Mouse (Mus musculus): ENCODE measurements around the gene Cryzl1. TPM values are rescaled to one million over a fixed set of nuclear protein-coding genes. Genes with fewer than 3 reads are reported as not detected.
A peak's percentile ranks its signal among the peaks of the same experiment; 100 is the strongest.

Cryzl1 gene
- polyA plus RNA-seq, 1 experiment from 2014 or later = 51.8 TPM

GRCm38 (mm10) chr16:91658471-91658870 lies 70.3 kb downstream of the Cryzl1 start:
- Histone ChIP-seq H3K4me3 (ENCODE audit: low read length) (no peak overlapping the region), H3K27ac (ENCODE audit: low read length) (no peak overlapping the region), H3K4me2 (ENCODE audit: low read depth, low read length) (no peak overlapping the region), H3K36me3 (ENCODE audit: control insufficient read depth, insufficient read depth) (peaks cover 78% of the 10 kb centered on the region), H3K4me1 (ENCODE audit: control insufficient read depth, insufficient read depth, low read length) (peaks cover 15% of the 10 kb centered on the region; the same call in 1 of the 2 replicates), H3K27me3 (ENCODE audit: control insufficient read depth, insufficient read depth, low read length) (no peaks in the 10 kb centered on the region), H3K9me3 (replicated peaks; ENCODE audit: control insufficient read depth, low read length) (0 out of 2 replicates have a peak, but pooled peaks cover 2% of the 10 kb centered on the region), H3K9ac (ENCODE audit: low read length) (no peak overlapping the region)
- 77% methylated on average over 5 of the region's 5 CpGs for WGBS
- no peak for ATAC-seq (replicated peaks; ENCODE audit: extremely low read depth, insufficient read depth, low FRiP score)

- 97% methylated on average over 17 of the region's 17 CpGs for WGBS
- Histone ChIP-seq H3K4me3 (ENCODE audit: low read length) (no peak overlapping the region), H3K4me2 (ENCODE audit: low read depth, low read length) (no peak overlapping the region), H3K9ac (ENCODE audit: low read length) (no peak overlapping the region), H3K4me1 (ENCODE audit: control insufficient read depth, insufficient read depth, low read length) (peaks cover 14% of the 10 kb centered on the region; the same call in 1 of the 2 replicates), H3K9me3 (replicated peaks; ENCODE audit: control insufficient read depth, low read length) (0 out of 2 replicates have a peak, but pooled peaks cover 2% of the 10 kb centered on the region), H3K27me3 (ENCODE audit: control insufficient read depth, insufficient read depth, low read length) (no peaks in the 10 kb centered on the region), H3K27ac (ENCODE audit: low read length) (no peak overlapping the region), H3K36me3 (ENCODE audit: control insufficient read depth, insufficient read depth) (peaks cover 74% of the 10 kb centered on the region)
- no peak for ATAC-seq (replicated peaks; ENCODE audit: extremely low read depth, insufficient read depth, low FRiP score)
Measured at GRCm38 (mm10) chr16:91657285-91657684, 71.5 kb downstream of the Cryzl1 start.

GRCm38 (mm10) chr16:91655285-91655684 lies 73.5 kb downstream of the Cryzl1 start:
- Histone ChIP-seq H3K27ac (ENCODE audit: low read length) (no peak overlapping the region), H3K27me3 (ENCODE audit: control insufficient read depth, insufficient read depth, low read length) (no peaks in the 10 kb centered on the region), H3K9ac (ENCODE audit: low read length) (no peak overlapping the region), H3K4me1 (ENCODE audit: control insufficient read depth, insufficient read depth, low read length) (peaks cover 6% of the 10 kb centered on the region; the same call in 1 of the 2 replicates), H3K36me3 (ENCODE audit: control insufficient read depth, insufficient read depth) (peaks cover 67% of the 10 kb centered on the region), H3K4me3 (ENCODE audit: low read length) (no peak overlapping the region), H3K9me3 (replicated peaks; ENCODE audit: control insufficient read depth, low read length) (0 out of 2 replicates have a peak, but pooled peaks cover 2% of the 10 kb centered on the region), H3K4me2 (ENCODE audit: low read depth, low read length) (no peak overlapping the region)
- WGBS = 95% methylated on average over 9 of the region's 9 CpGs
- no peak for ATAC-seq (replicated peaks; ENCODE audit: extremely low read depth, insufficient read depth, low FRiP score)

- H3K27me3 ChIP-seq (ENCODE audit: control insufficient read depth, insufficient read depth, low read length) = no peaks in the 10 kb centered on the region
- H3K4me1 ChIP-seq (ENCODE audit: control insufficient read depth, insufficient read depth, low read length) = peaks cover 8% of the 10 kb centered on the region
- H3K9me3 ChIP-seq (replicated peaks; ENCODE audit: control insufficient read depth, low read length) = no peaks in the 10 kb centered on the region
- no peak overlapping the region for H3K4me2 ChIP-seq (ENCODE audit: low read depth, low read length)
- no peak overlapping the region for H3K9ac ChIP-seq (ENCODE audit: low read length)
- ATAC-seq (replicated peaks; ENCODE audit: extremely low read depth, insufficient read depth, low FRiP score) = no peak
- H3K27ac ChIP-seq (ENCODE audit: low read length) = no peak overlapping the region
- WGBS = 89% methylated on average over 3 of the region's 3 CpGs
- H3K4me3 ChIP-seq (ENCODE audit: low read length) = no peak overlapping the region
- H3K36me3 ChIP-seq (ENCODE audit: control insufficient read depth, insufficient read depth) = peaks cover 36% of the 10 kb centered on the region
Measured at GRCm38 (mm10) chr16:91652191-91652590, 76.6 kb downstream of the Cryzl1 start.

- Histone ChIP-seq H3K9ac (ENCODE audit: low read length) (no peak overlapping the region), H3K27me3 (ENCODE audit: control insufficient read depth, insufficient read depth, low read length) (no peaks in the 10 kb centered on the region), H3K4me1 (ENCODE audit: control insufficient read depth, insufficient read depth, low read length) (peaks cover 14% of the 10 kb centered on the region), H3K4me2 (ENCODE audit: low read depth, low read length) (peak overlapping the region; percentile 30; the same call in 1 of the 2 replicates), H3K36me3 (ENCODE audit: control insufficient read depth, insufficient read depth) (peaks cover 12% of the 10 kb centered on the region), H3K27ac (ENCODE audit: low read length) (no peak overlapping the region), H3K9me3 (replicated peaks; ENCODE audit: control insufficient read depth, low read length) (no peaks in the 10 kb centered on the region), H3K4me3 (ENCODE audit: low read length) (no peak overlapping the region)
- no peak for ATAC-seq (replicated peaks; ENCODE audit: extremely low read depth, insufficient read depth, low FRiP score)
Measured at GRCm38 (mm10) chr16:91649781-91650180, 79.0 kb downstream of the Cryzl1 start.

GRCm38 (mm10) chr16:91649246-91649645 lies 79.5 kb downstream of the Cryzl1 start:
- Histone ChIP-seq H3K9me3 (replicated peaks; ENCODE audit: control insufficient read depth, low read length) (no peaks in the 10 kb centered on the region), H3K27ac (ENCODE audit: low read length) (no peak overlapping the region), H3K9ac (ENCODE audit: low read length) (peak overlapping the region; percentile 58), H3K4me3 (ENCODE audit: low read length) (peak overlapping the region; percentile 45), H3K36me3 (ENCODE audit: control insufficient read depth, insufficient read depth) (peaks cover 11% of the 10 kb centered on the region), H3K27me3 (ENCODE audit: control insufficient read depth, insufficient read depth, low read length) (no peaks in the 10 kb centered on the region), H3K4me2 (ENCODE audit: low read depth, low read length) (peak overlapping the region; percentile 73), H3K4me1 (ENCODE audit: control insufficient read depth, insufficient read depth, low read length) (peaks cover 14% of the 10 kb centered on the region)
- 48% methylated on average over 3 of the region's 3 CpGs for WGBS
- ATAC-seq (replicated peaks; ENCODE audit: extremely low read depth, insufficient read depth, low FRiP score) = no peak

- Histone ChIP-seq H3K27ac (ENCODE audit: low read length) (peak overlapping the region; percentile 97), H3K9me3 (replicated peaks; ENCODE audit: control insufficient read depth, low read length) (no peaks in the 10 kb centered on the region), H3K4me2 (ENCODE audit: low read depth, low read length) (peak overlapping the region; percentile 73), H3K4me3 (ENCODE audit: low read length) (peak overlapping the region; percentile 72), H3K9ac (ENCODE audit: low read length) (peak overlapping the region; percentile 89), H3K4me1 (ENCODE audit: control insufficient read depth, insufficient read depth, low read length) (peaks cover 12% of the 10 kb centered on the region), H3K36me3 (ENCODE audit: control insufficient read depth, insufficient read depth) (peaks cover 11% of the 10 kb centered on the region), H3K27me3 (ENCODE audit: control insufficient read depth, insufficient read depth, low read length) (no peaks in the 10 kb centered on the region)
- ATAC-seq (replicated peaks; ENCODE audit: extremely low read depth, insufficient read depth, low FRiP score) = peak; percentile 64
- WGBS = 0% methylated on average over 25 of the region's 25 CpGs
Measured at GRCm38 (mm10) chr16:91648220-91648550, 80.6 kb downstream of the Cryzl1 start.

- Histone ChIP-seq H3K4me2 (ENCODE audit: low read depth, low read length) (peak within 1 kb of the TSS; percentile 82), H3K27me3 (ENCODE audit: control insufficient read depth, insufficient read depth, low read length) (no peaks in the 10 kb centered on the region), H3K9ac (ENCODE audit: low read length) (peak within 1 kb of the TSS; percentile 93), H3K27ac (ENCODE audit: low read length) (peak within 1 kb of the TSS; percentile 100), H3K4me1 (ENCODE audit: control insufficient read depth, insufficient read depth, low read length) (peaks cover 12% of the 10 kb centered on the region), H3K9me3 (replicated peaks; ENCODE audit: control insufficient read depth, low read length) (no peaks in the 10 kb centered on the region), H3K4me3 (ENCODE audit: low read length) (peak within 1 kb of the TSS; percentile 72), H3K36me3 (ENCODE audit: control insufficient read depth, insufficient read depth) (peaks cover 11% of the 10 kb centered on the region)
- ATAC-seq (replicated peaks; ENCODE audit: extremely low read depth, insufficient read depth, low FRiP score) = peak; percentile 96
- under 1% methylated on average over 68 of the region's 70 CpGs for WGBS
Measured at GRCm38 (mm10) chr16:91647461-91648219, 81.1 kb downstream of the Cryzl1 start, which contains the start of gene Son. TSS of gene Son (plus strand) at chr16:91647506.

GRCm38 (mm10) chr16:91646681-91647419 lies 81.9 kb downstream of the Cryzl1 start, which contains the start of gene Gart:
TSS of gene Gart (minus strand) at chr16:91646952.
- H3K27ac ChIP-seq (ENCODE audit: low read length) = peak within 1 kb of the TSS; percentile 100
- no peaks in the 10 kb centered on the region for H3K27me3 ChIP-seq (ENCODE audit: control insufficient read depth, insufficient read depth, low read length)
- H3K9me3 ChIP-seq (replicated peaks; ENCODE audit: control insufficient read depth, low read length) = no peaks in the 10 kb centered on the region
- H3K9ac ChIP-seq (ENCODE audit: low read length) = peak within 1 kb of the TSS; percentile 93
- H3K4me1 ChIP-seq (ENCODE audit: control insufficient read depth, insufficient read depth, low read length) = peaks cover 12% of the 10 kb centered on the region
- peaks cover 10% of the 10 kb centered on the region for H3K36me3 ChIP-seq (ENCODE audit: control insufficient read depth, insufficient read depth)
- under 1% methylated on average over 58 of the region's 59 CpGs for WGBS
- ATAC-seq (replicated peaks; ENCODE audit: extremely low read depth, insufficient read depth, low FRiP score) = peak; percentile 85
- H3K4me3 ChIP-seq (ENCODE audit: low read length) = peak within 1 kb of the TSS; percentile 72
- H3K4me2 ChIP-seq (ENCODE audit: low read depth, low read length) = peak within 1 kb of the TSS; percentile 82
